Mouse (Mus musculus) embryonic facial prominence, embryonic 11.5 days (tissue): ENCODE data around the gene Ccnd1. TPM values are rescaled to one million over a fixed set of nuclear protein-coding genes. Genes with fewer than 3 reads are reported as not detected.
"Not testable (repeated sequence)": the region's sequence is repeated elsewhere in the genome, so short reads cannot be mapped to it uniquely, and the experiment has no call there.

Experiments
- ATAC-seq: fragments of 200-750 bp; cut with Nextera tagmentation; replicated peaks from 2 replicates; pipeline ENCODE4 v1.8.0; 2017; ENCODE audit warnings: low read depth; ENCODE audit not compliant: insufficient number of reproducible peaks, low FRiP score, low TSS enrichment
- DNase-seq: peaks from one replicate; pipeline ENCODE4 v3.0.0-alpha.2; 2015; ENCODE audit warnings: low spot score
- H3K27ac ChIP-seq: fragments of 300-500 bp; sonication (generic); replicated peaks from 2 replicates; pipeline ENCODE4 v1.5.1; 2014; ENCODE audit warnings: mild to moderate bottlenecking, low read depth, low read length, control low read depth
- H3K27me3 ChIP-seq: fragments of 300-500 bp; sonication (generic); 2 replicates; pipeline ENCODE4 v1.6.1; 2014; ENCODE audit warnings: mild to moderate bottlenecking, low read length, moderate library complexity, mixed read lengths; ENCODE audit not compliant: control insufficient read depth, insufficient read depth
- H3K36me3 ChIP-seq: fragments of 300-500 bp; sonication (generic); replicated peaks from 2 replicates; pipeline ENCODE4 v1.6.1; 2014; ENCODE audit warnings: low read depth, mild to moderate bottlenecking, low read length, moderate library complexity, mixed read lengths; ENCODE audit not compliant: control insufficient read depth, insufficient read depth
- H3K4me1 ChIP-seq: fragments of 300-500 bp; sonication (generic); 2 replicates; pipeline ENCODE4 v1.6.1; 2014; ENCODE audit warnings: low read length, mixed read lengths; ENCODE audit not compliant: control insufficient read depth, insufficient read depth
- H3K4me2 ChIP-seq: fragments of 300-500 bp; sonication (generic); 2 replicates; pipeline ENCODE4 v1.6.1; 2014; ENCODE audit warnings: low read depth, mild to moderate bottlenecking, control low read depth, low read length, moderate library complexity
- H3K4me3 ChIP-seq: fragments of 300-500 bp; sonication (generic); 2 replicates; pipeline ENCODE4 v1.5.1; 2014; ENCODE audit warnings: low read depth, low read length, control low read depth
- H3K9ac ChIP-seq: fragments of 300-500 bp; sonication (generic); replicated peaks from 2 replicates; pipeline ENCODE4 v1.6.1; 2014; ENCODE audit warnings: mild to moderate bottlenecking, control low read depth, low read length
- H3K9me3 ChIP-seq: fragments of 300-500 bp; sonication (generic); replicated peaks from 2 replicates; pipeline ENCODE4 v1.6.1; 2016; ENCODE audit warnings: mild to moderate bottlenecking, low read length, inconsistent platforms, mixed read lengths; ENCODE audit not compliant: control insufficient read depth
- WGBS: fragments of 180-500 bp; shearing (Covaris S2); extraction: QIAGEN DNeasy Blood & Tissue Kit; methylation state at CpG from one replicate; pipeline ENCODE4 v1.1.7; 2014; 5-methylcytosine and 5-hydroxymethylcytosine counted together
- polyA plus RNA-seq: library from polyadenylated mRNA; unstranded; fragments of >200 nt; fragmentation: Nextera tagmentation; extraction: Ambion mirVana; gene quantifications from 2 replicates; pipeline ENCODE4 v1.2.1, GENCODE M21; 2014

Gene Ccnd1
- polyA plus RNA-seq, 1 experiment from 2014 or later: 223 TPM

- no peak overlapping the region for H3K9ac ChIP-seq
- no peak overlapping the region for H3K4me3 ChIP-seq
- ATAC-seq (no peak), DNase-seq (no peak)
- no peaks in the 10 kb centered on the region for H3K27me3 ChIP-seq
- H3K36me3 ChIP-seq: no peaks in the 10 kb centered on the region
- no peak overlapping the region for H3K27ac ChIP-seq
- no peak overlapping the region for H3K4me2 ChIP-seq
- WGBS: 76% methylated on average over 4 of the region's 4 CpGs
- no peaks in the 10 kb centered on the region; the same call in none of the 2 replicates for H3K4me1 ChIP-seq
- H3K9me3 ChIP-seq: no peaks in the 10 kb centered on the region
These were observed 26.8 kb downstream of the Ccnd1 start for GRCm38 (mm10) chr7:144912897-144913296.

- H3K9me3 ChIP-seq: no peaks in the 10 kb centered on the region
- no peaks in the 10 kb centered on the region for H3K36me3 ChIP-seq
- no peaks in the 10 kb centered on the region; the same call in 1 of the 2 replicates for H3K4me1 ChIP-seq
- H3K27me3 ChIP-seq: no peaks in the 10 kb centered on the region
- no peak overlapping the region for H3K9ac ChIP-seq
- DNase-seq (no peak), ATAC-seq (no peak)
- 82% methylated on average over 1 of the region's 1 CpGs for WGBS
- H3K4me3 ChIP-seq: no peak overlapping the region
- H3K4me2 ChIP-seq: no peak overlapping the region
- H3K27ac ChIP-seq: no peak overlapping the region
These were observed 28.6 kb downstream of the Ccnd1 start for GRCm38 (mm10) chr7:144911121-144911520.

- H3K27ac ChIP-seq: no peak overlapping the region
- H3K4me1 ChIP-seq: no peaks in the 10 kb centered on the region
- no peak overlapping the region for H3K4me3 ChIP-seq
- no peak for DNase-seq
- WGBS: 36% methylated on average over 7 of the region's 7 CpGs
- H3K9me3 ChIP-seq: no peaks in the 10 kb centered on the region
- H3K36me3 ChIP-seq: no peaks in the 10 kb centered on the region
- no peak for ATAC-seq
- no peak overlapping the region for H3K4me2 ChIP-seq
- no peaks in the 10 kb centered on the region; the same call in 1 of the 2 replicates for H3K27me3 ChIP-seq
- no peak overlapping the region for H3K9ac ChIP-seq
These were observed 31.0 kb downstream of the Ccnd1 start for GRCm38 (mm10) chr7:144908705-144909104.

- 13% methylated on average over 8 of the region's 8 CpGs for WGBS
- H3K4me3 ChIP-seq: no peak overlapping the region
- no peaks in the 10 kb centered on the region; the same call in 1 of the 2 replicates for H3K27me3 ChIP-seq
- no peak for ATAC-seq
- H3K27ac ChIP-seq: no peak overlapping the region
- H3K36me3 ChIP-seq: no peaks in the 10 kb centered on the region
- H3K9ac ChIP-seq: no peak overlapping the region
- H3K9me3 ChIP-seq: no peaks in the 10 kb centered on the region
- peak; percentile 51 for DNase-seq
- no peaks in the 10 kb centered on the region for H3K4me1 ChIP-seq
- no peak overlapping the region for H3K4me2 ChIP-seq
These were observed 31.9 kb downstream of the Ccnd1 start for GRCm38 (mm10) chr7:144907793-144908192.

GRCm38 (mm10) chr7:144906708-144907397, 32.9 kb downstream of the Ccnd1 start:
- no peak overlapping the region for H3K9ac ChIP-seq
- no peak overlapping the region for H3K27ac ChIP-seq
- peak; percentile 88 for DNase-seq
- no peaks in the 10 kb centered on the region; the same call in 1 of the 2 replicates for H3K27me3 ChIP-seq
- no peak for ATAC-seq
- no peaks in the 10 kb centered on the region for H3K9me3 ChIP-seq
- H3K36me3 ChIP-seq: no peaks in the 10 kb centered on the region
- WGBS: 9% methylated on average over 28 of the region's 28 CpGs
- no peaks in the 10 kb centered on the region for H3K4me1 ChIP-seq
- no peak overlapping the region for H3K4me2 ChIP-seq
- H3K4me3 ChIP-seq: no peak overlapping the region

DNA sequence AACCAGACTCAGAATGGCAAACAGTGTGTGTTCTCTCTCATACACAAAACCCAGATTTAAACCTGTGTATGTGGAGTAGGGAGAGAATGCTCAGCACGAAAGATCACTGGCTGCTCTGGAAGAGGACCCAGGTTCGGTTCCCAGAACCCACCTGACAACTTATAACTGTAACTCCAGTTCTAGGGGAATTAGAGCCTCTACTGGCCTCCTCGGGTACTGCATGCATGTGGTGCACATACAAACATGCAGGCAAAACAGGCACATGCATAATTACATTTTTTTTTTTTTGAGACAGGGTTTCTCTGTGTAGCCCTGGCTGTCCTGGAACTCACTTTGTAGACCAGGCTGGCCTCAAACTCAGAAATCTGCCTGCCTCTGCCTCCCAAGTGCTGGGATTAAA, 34.2 kb downstream of the Ccnd1 start:
- H3K9ac ChIP-seq, DNase-seq, H3K27me3 ChIP-seq, ATAC-seq, H3K27ac ChIP-seq, H3K4me2 ChIP-seq, H3K36me3 ChIP-seq, H3K4me1 ChIP-seq, H3K9me3 ChIP-seq, H3K4me3 ChIP-seq: not testable (repeated sequence)
- WGBS: 95% methylated on average over 3 of the region's 3 CpGs

DNA sequence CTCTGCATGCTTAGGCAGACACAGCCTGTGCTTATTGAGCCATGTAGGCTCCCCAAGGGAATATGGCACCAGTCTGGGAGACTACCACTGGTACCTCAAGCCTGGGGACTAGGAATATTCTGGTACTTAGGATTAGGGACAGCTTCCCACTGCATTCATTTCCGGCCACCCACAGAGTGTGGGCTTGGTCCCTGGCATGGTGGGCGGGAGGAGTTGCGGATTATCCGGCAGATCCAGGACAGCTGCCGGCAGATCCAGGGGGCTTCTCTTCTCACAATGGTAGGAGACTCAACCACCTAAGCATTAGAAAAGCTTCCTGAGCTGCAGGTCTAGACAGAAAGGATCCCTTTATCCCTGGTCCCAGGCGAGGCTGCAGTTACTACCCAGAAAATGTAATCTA, 41.2 kb downstream of the Ccnd1 start:
- ATAC-seq: no peak
- Histone ChIP-seq H3K4me3 (no peak overlapping the region), H3K9me3 (no peaks in the 10 kb centered on the region), H3K9ac (no peak overlapping the region), H3K4me2 (no peak overlapping the region), H3K27ac (no peak overlapping the region), H3K4me1 (peaks cover 16% of the 10 kb centered on the region), H3K36me3 (no peaks in the 10 kb centered on the region), H3K27me3 (peaks cover 42% of the 10 kb centered on the region)
- WGBS: 27% methylated on average over 6 of the region's 6 CpGs
- DNase-seq: no peak

- H3K27me3 ChIP-seq: peaks cover 42% of the 10 kb centered on the region
- no peaks in the 10 kb centered on the region for H3K36me3 ChIP-seq
- H3K9ac ChIP-seq: peak within 1 kb of the TSS; percentile 28
- ATAC-seq: 0 out of 2 replicates have a peak, but pooled peaks have one; percentile 10
- H3K9me3 ChIP-seq: no peaks in the 10 kb centered on the region
- peak; percentile 43 for DNase-seq
- H3K4me3 ChIP-seq: peak within 1 kb of the TSS; percentile 29
- WGBS: under 1% methylated on average over 65 of the region's 65 CpGs
- H3K4me2 ChIP-seq: peak within 1 kb of the TSS; percentile 74
- H3K27ac ChIP-seq: no peak within 1 kb of the TSS
- peaks cover 16% of the 10 kb centered on the region for H3K4me1 ChIP-seq
These were observed 43.2 kb downstream of the Ccnd1 start, which contains the start of gene Fgf15 for GRCm38 (mm10) chr7:144896294-144897218. Gene Fgf15 (plus strand): TSS chr7:144896531.
